Mouse (Mus musculus) thymus, postnatal 4 days (tissue): ENCODE measurements around the gene Pon2.

Source experiments
- DNase-seq: peaks from one replicate; pipeline ENCODE4 v3.0.0; 2021

The Pon2 gene

DNA sequence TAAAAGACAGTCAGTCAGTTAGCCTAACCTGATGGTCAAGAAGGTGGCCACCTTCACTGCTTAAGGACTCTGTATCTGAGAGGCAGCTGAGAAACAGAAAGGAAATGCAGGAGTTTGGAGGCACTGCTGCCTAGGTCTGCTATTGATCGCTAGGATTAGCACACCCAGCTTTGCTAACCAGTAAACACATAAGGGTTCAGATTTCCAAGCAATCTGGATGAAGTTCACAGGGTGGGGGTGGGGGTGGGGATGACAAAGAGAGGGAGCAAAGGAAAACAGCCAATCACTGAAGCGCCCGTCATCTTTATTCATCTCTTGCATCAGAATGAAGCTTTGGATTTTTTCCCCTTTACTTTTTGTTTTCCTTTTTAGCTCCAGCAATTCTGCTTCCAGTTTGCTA is 76.2 kb downstream of the Pon2 start:
- no peak for DNase-seq

GRCm38 (mm10) chr6:5218190-5218589 is 80.1 kb downstream of the Pon2 start:
- DNase-seq, result no peak
